Mouse (Mus musculus): ENCODE results near the gene Rad51b.

Rad51b gene

DNA sequence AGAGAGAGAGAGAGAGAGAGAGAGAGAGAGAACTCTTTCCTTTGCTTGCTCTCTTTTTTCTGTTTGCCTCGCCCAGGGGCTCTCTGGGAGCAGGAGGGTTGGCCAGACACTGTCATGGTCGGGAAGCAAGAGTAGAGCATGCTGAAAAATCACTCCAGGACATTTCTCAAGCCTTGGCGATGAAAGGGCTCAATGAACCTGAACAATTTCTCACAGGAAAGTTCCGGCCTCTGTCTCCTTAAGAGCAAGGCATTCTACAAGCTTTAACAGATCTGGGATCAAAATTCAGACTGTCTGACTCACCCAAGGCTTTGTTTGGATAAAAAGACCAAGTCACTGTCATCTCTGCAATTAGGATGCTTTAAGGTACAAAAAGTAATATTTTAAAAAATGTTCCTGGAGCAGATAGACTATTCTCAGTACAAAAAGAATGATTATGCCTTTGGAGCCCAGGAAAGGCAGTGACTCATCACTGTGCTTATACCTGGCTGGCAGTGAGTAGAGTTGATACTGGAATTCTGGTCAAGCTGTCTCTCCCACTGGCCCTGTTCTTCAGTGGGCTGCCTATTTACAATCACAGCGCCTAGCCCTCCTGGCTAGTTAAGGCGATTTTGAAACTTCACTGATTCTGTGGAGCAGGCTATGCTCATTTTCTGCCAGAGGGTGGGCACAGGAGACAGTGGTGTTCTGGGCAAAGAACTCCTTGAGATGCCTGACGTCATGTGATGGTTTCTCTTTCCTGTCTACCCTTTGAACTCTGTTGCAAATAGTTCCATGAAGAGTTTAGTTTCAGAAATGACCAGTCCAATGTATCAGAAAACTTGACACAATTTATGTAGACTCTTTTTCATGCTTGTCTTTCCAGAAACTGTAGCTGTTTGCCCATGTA, 352.0 kb downstream of the Rad51b start:
- DNase-seq (ENCODE audit: low spot score), result no peak

DNA sequence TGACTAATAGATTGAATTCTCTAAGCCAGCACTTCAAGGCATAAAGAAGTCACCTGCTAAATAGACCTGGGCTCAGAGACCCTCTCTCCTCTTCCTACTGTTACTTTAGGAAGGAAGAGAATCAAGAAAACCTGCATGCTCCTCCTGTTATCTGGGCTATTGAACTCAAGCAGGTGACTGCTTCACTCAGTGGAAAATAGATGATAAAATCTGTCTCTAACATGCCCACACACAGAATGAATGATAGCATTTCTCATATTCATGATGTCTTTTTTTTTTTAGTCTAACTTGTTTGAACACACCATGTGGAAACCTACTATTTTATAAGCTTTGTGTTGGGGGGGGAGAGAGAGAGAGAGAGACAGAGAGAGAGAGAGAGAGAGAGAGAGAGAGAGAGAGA, 352.7 kb downstream of the Rad51b start:
- DNase-seq (ENCODE audit: low spot score), result no peak

DNA sequence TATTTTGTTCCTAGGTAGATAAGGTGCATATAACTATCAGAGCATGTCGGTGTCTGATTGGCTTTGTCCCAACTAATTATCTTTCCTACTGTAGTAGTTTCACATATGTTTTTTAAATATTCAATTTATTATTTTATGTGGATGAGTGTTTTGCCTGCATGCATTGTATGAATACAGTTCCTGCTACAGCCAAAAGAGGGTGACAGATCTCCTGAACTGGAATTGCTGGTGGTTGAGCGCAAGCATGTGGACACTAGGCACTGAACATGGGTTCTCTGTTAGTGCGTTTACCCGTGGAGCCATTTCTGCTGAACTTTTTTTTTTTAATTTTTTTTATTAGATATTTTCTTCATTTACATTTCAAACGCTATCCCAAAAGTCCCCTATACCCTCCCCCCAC, 358.1 kb downstream of the Rad51b start:
- DNase-seq (ENCODE audit: low spot score), result no peak

DNA sequence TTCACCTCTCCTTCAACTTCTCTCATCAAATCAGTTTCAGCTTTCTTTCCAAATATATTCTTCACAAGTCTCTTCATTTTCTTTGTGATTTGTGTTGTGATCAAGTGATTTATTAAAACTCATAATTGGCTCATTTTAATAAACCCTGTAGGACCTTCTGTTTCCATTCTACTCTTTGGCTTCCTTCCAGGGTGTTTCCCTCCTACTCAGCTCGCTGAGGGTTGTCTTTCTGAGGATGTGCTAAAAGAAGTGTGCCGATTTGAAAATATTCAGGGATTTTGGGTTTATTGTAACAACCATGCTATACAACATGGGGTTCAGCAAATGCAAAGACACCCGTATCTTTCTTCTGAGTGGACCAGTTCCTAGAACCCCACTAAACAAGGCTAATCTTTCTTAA, 361.8 kb downstream of the Rad51b start:
- no peak for DNase-seq (ENCODE audit: low spot score)

DNA sequence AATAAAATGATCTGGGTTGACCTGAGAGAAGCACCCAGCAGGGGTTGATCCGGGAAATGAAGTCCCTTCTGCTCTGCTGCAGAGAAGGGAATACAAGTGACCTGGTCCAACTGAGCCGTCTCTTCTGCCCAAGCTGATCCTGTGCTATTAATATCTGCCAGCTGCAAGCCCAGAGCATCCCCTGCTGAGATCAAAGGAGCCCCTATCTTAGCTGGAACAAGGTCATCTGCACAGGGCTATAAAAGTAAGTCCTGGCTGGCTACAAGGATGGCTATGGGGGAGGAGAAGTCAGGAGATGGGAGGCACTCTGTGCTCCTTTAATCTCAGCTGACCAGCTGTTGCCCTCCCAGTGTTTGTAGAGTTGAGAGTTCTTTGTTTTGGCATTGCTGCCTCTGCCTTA, 364.2 kb downstream of the Rad51b start:
- DNase-seq (ENCODE audit: low spot score), result no peak

DNA sequence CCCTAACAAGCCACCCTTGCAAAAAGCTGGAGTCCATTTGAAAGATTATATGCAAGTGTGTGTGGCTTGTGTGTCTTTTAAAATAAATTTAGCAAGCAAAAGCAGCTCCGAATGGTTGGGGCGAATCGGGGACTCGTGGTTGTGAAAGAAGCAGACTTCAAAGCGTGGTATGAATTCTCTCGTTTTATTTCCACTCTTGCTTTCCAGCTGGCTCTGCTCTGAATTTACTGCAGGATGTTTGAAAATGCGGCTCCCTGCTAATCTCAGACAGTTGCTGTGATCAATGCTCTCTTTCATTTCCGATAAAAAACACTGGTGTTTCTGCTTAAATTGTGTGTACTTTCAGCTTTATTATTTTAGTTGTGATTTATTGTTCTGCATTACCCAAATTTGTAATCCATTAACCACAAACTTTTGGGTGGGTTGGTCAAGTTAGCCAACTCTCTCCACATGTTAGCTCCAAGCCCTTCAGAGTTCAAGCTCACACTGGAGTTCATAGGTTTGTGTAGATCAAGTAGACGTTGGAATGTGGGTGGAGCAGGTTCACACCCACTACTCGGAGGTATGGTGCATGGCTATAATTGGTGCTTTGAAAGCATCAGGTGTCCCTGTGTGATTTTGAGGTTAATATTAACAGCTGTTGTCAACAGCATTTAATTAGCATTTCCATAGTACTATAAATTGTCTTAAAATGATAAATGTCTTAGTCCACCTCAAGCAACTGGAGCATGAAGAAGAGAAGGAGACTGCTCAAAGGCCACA, 366.2 kb downstream of the Rad51b start:
- no peak for DNase-seq (ENCODE audit: low spot score)

DNA sequence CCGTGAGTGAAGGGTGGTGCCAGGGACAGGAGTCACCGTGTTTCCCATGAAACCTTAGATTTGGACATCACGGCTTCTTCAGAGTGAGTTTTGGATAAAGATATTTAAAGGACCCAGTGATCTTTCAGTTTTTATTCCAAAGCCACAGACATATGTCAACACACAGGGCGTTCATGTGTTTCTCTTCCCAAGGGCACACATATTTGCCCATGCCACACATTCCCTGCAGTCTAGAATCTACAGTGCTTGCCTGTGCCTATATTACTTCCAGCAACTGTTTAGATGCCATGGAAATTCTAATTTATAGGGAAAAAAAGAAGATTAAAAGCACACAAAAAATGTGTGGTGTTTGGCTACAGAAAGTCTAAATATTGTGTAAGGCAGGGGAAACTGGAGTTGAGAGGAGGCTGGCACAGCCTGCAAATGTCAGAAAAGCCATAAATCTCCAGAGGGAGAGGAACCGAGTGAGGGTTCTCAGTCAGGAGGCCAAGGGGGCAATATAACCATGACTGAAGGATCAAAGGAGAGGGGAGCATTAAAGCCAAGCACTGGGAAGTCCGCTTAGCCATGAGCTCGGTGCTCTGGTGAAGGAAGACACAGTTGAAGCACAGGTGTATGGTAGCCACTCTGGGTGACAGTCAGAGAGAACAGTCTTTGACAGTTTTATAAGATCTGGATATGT, 367.0 kb downstream of the Rad51b start:
- no peak for DNase-seq (ENCODE audit: low spot score)

DNA sequence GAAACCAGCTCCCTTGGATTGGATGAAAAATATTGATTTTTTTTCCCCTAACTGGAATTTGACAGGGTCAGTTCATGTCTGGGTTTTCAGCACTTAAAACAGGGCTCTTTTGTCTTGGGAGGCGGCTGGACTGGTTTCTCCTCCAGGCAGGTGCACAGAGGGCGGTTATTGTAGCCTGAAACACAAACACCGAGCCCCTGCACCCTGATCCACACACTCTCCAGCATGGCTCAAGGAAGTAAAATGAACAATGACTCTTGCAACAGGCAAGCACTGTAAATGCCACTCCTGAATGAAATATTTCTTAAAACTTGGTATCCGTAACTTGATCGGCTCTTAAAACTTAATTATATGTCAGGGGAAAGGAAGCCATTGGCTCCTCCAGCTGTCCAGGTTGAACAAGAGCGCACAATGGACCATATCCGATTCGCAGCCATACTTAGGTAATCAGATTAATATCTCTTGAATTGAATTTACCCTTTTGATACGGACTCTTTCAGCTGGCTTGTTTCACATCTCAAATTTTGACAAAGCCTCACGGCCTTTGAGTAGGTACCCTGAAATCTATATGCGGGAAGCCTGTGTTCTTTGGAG, 377.9 kb downstream of the Rad51b start:
- no peak for DNase-seq (ENCODE audit: low spot score)

DNA sequence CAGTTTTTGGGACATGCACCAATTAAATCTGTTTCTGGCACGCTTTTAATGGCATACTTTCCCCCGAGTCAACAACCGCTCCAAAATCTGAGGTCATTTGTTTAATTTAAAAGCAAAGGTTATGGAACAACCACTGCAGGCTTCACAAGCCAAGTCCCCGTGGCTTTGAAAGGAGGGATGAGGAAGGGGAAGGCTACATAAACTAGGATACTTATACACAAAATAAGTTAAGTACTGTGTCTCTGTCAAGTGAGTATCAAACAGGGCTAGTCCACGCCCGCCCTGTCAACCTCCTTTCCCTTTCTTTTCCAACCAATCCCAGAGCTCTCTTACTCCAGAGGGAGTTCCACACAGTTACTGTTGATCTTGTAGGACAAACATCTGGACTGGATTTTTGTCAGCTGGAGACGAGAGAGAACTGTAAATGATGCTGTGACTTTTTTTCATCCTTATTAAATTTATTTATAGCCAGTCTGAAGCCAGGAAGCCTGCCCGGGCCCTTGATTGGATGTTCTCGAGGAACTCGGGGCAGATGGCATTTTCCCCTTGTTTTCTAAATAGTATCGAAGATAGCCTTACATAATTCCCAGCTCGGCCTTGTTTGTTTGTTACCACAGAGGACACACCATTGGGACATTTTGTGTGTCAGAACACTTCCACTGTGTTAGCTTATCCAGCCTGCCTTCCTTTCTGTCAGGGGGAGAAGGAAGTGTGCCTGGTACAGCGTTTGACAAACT, 378.5 kb downstream of the Rad51b start:
- no peak for DNase-seq (ENCODE audit: low spot score)

DNA sequence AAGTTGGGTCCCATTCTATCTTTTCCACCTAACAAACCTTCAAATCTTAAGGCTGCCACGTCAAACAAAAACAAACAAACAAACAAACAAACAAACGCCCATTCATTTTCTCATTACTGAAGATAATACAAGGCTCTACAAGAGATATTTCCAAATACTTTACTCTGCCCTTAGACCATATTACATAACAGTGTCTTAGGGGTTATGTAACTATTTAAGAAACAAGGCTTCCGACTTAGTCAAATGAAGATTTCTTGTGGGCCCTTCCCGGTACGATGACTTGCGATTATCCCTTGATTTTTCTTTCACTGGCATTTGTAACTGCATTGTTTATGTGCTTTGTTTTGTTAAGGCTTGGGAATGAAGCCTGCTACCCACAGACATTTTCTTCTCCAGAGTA, 379.2 kb downstream of the Rad51b start:
- DNase-seq (ENCODE audit: low spot score), result no peak

DNA sequence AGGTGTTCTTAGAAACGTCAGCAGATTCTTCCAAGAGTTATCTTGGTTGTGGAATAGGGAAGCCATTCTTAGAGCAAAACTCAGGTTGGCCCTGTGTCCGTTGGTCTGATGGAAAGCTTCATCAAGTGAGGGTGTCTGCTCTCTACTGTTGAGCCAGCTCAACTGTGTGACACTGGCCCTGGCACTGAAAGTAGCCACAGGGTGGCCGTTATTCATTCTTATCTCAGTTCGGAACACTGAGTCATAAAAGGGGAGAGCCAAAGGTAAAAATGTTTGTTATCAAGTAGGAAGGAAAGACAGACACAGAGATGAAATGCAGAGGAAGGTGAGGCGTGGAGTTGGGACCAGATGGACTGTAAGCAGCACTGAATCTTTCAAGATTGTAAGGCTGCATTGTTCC, 379.8 kb downstream of the Rad51b start:
- DNase-seq (ENCODE audit: low spot score), result no peak

DNA sequence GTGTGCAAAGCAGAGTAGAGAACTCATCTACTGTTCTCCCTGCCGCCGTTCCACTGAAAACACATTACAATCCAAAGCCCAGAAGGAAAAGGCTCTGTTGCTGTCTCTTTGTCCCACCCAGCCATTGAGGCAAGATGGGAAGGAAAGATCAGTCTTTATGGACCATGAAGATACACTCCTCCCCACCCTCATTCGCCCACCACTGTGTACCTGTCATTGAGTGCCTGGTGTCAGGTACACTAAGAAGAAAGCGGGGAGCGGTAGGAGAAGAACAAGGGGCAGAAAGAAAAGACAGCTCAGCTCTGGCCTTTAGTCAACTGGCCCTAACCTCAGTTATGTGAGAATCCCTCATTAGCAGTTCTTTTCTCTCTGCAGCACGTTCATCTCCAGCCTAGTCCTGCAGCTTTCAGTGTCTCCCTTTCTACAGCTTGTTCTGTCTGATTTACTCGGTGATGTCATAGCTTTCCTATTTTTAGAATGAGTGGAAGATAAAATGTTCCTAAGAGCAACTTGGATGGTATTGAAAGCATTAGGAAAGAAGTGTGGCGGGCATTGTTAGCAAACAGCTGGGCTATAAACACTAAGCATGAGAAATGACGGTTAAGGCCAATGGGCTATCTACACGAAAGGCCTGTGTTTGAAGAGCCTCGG, 382.3 kb downstream of the Rad51b start:
- DNase-seq (ENCODE audit: low spot score), result no peak

DNA sequence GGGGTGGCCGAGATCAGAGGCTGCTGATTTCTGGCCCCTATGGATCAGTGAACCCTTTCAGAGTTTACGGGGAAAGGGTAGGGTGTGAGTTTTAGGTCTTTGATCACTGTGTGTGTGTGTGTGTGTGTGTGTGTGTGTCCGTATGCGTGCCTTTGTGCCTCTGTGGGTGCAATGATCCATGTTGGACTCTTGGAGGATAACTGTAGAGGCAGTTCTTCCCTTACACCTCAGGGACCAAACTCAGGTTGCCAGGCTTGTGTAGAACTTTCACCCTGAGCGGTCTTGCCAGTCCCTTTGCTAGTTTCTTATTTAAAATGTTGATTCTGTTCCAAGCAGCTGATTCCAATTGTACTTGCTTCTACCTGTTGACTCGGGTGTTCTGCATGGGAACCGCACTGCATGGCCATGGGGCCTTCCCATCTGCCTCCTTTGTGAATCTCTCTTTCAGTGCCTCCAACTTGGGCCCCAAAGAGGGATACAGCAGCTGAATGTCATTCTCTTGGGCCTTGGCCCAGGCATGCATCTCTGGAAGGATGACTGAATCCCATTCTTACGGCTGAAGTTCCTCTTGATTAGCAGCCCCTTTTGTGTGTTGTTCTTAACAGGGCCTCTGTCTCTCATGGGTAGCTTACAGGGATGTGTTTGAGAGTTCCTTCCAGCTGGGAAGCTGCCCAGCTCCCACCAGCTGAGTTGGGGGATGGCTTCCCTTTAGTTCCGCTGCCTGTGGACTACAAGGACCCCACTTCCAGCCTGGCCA, 383.0 kb downstream of the Rad51b start:
- DNase-seq (ENCODE audit: low spot score), result no peak

DNA sequence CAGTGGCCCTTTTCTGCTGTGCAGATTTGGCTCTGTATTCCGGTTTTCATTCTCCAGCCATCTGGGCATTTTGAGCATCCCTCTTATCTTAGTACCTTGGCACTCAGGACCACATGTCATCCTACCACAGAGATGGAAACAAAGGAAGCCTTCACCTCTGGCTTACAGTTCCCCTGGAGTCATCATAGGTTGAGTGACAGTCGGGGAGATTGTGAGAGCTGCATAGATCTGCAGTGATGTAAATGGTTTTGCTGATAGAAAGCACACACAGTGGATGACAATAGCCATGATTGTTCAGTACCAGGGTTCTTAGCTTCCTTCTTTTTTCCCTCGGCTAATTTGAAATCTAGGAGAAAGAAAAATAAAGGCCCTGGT, 383.6 kb downstream of the Rad51b start:
- DNase-seq (ENCODE audit: low spot score), result no peak

DNA sequence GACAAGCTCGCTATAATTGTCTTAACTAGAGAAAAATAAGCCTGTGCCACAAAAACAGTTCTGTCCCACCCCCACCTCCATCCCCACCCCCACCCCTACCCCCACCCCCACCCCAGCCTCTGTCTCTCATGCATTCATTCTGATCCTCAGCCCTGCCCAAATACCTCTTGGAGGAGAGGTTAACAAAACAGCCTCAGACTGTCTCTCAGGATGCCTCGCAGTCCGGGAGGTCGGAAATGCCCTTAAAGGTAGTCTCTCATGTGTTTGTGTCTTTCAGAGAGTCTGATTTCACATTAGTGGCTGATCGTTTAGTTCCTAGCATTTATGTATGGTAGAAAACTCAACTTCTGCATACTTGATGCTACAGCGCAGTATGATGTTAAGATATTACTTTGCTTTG, 384.5 kb downstream of the Rad51b start:
- DNase-seq (ENCODE audit: low spot score), result no peak

DNA sequence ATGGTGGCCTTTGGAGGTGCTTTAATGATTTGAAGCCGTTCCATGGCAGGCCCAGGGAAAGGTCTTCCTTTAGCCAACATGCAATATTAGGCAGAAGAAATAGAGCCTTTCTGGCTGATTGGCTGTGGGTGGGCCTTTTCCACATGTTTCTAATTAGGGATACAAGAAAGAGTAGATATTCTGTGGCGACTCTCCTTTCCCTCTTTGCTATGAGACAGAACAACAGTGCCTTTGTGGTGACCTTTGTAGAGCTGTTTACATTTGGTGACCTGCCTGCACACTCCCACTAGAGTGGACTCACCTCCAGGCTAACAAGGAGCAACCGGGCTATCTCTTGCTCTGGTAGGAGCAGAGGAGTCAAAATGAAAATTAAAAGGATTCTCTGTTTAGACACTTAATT, 386.3 kb downstream of the Rad51b start:
- DNase-seq (ENCODE audit: low spot score), result no peak

DNA sequence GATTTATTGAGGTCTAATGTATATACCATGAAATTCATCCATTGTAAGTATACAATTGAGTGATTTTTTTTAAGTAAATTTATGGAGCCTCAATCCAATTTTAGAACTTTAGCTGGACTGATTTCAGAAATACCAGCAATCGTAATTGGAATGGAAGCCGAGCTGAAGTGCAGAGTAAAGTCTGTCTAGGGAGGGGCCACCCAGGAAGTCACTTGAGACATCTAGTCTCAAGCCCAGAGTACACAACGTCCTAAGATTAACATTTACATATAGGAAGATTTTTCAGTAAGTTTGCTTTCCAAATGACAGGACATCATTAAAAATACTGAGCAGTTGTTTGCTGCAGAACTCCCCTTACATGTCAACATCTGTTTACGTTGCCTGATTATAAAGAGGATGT, 386.7 kb downstream of the Rad51b start:
- no peak for DNase-seq (ENCODE audit: low spot score)

DNA sequence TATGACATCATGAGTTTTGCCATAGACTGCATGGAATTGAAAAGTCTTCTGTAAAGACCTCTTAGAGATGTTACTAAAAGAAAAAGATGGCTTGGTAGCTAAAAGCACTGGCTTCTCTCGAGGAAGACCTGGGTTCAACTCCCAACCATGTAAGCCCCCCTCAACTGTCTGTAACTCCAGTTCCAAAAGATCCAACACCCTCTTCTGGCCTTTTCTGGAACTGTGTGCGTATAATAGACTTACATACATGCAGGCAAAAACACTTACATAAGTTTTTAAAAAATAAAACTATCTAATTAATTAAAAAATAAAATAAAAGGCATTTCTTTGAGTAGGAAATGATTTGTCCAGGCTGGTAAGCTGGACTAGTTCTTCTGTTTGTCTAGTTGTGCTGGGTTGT, 387.3 kb downstream of the Rad51b start:
- DNase-seq (ENCODE audit: low spot score), result no peak

DNA sequence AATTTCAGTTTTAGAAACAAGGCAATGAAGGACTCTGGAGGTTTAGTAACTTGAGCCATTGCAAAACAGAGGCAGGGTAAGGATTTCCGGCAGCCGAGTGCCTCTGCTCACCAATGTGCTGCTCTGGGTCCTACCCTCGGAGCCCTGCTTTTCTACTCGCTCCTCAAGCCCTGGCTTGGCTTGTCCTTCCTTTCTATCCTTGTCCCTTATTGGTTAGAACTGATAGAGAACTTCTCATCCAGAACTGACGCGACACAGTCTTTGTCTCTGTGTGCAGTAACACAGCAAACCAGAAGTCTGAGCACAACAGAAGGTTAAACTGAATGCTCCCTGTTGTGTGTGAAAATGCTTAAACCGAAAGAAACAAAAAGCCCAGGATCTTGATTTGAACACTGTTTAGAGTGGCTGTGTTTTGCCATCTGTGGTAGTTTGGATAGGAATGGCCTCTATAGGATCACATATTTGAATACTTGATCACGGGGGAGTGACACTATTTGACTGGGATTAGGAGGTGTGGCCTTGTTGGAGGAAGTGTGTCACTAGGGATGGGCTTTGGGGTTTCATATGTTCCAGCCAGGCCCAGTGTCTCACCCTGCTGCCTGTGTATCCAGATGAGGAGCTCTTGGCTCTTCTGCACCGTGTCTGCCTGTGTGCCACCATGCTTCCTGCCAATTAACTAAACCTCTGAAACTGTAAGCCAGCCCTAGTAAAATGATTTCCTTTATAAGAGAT, 389.7 kb downstream of the Rad51b start:
- no peak for DNase-seq (ENCODE audit: low spot score)

All from urinary bladder, postnatal 25 days (tissue).